Mouse (Mus musculus) CD4-positive, CD25-positive, alpha-beta regulatory T cell, adult 2 months (primary cell): Measurements from ENCODE around the gene Arhgap20.

Experiments used
- DNase-seq: peaks from one replicate; pipeline ENCODE4 v3.0.0-alpha.2; 2012; ENCODE audit warnings: low read depth, low spot score

Arhgap20 gene

DNA sequence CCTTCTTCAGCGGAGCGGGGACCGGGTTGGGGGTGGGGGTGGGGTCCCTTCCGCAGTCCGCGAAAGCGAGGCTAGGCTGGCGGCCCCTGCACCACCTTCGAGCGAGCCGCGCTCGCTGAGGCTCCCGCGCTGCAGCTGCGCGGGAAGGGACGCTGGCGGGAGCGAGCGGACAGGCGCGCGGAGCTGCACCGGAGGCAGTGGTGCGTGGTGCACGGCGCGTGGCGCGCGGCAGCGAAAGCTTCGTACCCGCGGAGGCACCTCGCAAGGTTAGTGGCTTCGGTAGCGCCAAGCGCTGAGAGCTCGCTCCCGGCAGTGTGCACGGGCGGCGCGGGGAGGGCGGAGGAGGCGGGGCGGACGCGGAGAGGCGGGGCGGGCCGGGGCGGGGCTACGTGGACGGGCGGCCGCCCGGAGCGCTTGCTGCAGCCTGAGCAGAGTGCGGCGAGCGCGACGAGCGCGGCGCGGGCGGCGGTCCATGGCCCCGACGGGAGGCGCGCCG lies at the start of gene Arhgap20:
TSS of gene Arhgap20 (plus strand) at position 417 of the 496 bp plus-strand sequence.
- peak; percentile 89 for DNase-seq

DNA sequence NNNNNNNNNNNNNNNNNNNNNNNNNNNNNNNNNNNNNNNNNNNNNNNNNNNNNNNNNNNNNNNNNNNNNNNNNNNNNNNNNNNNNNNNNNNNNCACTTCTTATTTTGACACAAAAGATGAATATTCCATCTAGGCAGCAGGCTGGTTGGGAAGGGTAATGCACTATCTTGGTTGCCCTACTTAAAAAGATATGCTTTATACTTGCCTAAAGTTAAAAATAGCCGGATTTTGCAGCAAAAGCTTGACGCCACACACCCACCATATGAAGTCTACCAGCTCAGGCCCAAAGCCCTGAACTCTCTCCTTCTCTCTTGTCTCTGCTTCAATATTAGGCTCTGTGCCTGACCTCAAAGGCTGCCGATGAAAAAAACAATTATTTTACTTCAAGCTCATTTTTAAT lies 46.3 kb upstream of the Arhgap20 start:
- DNase-seq = no peak

DNA sequence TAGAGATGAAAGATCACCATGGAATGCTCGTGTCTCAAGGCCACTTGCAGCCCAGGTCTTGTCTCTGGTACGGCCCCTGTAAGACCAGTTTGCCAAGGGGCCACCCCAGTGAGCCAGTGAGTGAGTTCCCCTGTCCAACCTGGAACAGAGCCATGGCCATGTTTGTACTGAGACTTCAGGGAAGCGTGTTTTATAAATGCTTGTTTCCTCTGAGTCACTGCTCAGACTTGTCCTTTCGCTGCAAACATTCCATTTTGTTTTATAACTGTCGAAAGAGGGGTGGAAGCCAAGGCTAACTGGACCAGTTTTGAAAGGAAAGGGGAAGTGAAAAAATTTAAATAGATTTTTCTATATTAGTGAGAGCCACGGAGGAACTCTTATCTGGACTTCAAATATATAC lies 37.2 kb upstream of the Arhgap20 start:
- no peak for DNase-seq

DNA sequence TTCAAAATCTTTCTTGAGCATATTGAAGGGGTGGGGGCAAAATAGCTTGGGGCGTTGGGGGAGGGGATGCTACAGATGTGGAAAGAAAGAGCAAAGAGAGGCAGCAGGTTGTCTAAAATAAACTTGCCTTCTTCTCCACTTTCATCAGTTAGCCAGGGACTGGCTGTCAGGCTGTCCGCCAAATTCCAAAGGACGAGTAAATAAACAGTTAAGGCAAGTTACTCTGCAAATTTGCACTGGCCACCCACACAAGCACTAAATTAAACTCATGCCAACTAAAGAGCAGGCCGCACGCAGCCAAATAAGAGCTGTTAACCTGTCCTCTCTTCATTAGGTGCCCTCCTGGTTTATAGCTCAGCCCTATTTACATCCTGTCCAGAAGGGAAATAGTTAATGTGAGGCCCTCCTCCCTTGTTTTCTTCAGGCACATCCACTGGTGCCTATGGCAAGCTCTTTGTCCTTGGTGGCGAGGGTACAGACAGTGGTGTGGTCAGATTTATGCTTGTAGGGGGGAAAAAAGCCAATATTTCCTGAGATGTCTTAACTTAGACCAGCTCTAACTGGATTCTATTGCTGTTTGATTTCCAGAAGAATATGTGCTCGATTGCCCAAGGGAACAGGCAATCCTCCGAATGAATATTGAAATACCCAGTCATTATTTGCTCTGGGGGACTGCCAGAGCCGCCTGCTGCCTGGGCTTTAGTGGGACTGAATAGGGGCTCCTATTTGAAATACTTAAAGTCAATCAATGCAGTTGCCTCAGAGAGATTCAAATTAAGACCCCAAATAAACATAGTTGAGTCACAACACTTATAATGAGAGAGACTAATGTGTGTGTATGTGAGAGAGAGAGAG lies 29.7 kb upstream of the Arhgap20 start:
- no peak for DNase-seq

DNA sequence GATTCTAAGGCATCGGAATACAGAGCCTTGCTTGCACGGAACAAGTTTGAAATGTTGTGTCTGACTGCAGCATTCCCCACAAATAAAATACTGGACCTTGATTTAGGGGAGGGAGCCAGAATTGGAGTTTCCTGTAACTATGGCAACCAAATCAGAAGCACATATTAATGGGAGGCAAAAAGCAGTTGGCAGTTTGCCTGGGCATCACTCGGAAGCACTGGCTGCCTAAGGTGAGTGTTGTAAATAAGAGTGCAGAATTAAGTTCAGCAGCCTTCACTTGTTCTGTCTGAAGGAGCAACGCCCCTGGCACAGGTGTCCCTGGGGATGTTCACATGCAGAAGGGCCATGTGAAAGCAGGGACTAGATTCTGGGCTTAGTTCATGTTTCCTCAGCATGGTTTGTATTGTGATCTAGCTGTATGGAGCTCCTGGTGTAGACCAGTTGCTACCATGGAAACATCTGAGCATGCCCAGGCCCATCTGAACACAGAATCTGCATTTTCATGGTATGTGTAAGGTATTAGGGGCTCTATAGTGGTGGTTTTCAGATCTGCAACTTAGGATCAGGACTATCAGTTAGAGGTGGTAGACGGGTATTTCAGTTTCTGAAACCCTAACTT lies 28.3 kb upstream of the Arhgap20 start:
- DNase-seq = no peak

DNA sequence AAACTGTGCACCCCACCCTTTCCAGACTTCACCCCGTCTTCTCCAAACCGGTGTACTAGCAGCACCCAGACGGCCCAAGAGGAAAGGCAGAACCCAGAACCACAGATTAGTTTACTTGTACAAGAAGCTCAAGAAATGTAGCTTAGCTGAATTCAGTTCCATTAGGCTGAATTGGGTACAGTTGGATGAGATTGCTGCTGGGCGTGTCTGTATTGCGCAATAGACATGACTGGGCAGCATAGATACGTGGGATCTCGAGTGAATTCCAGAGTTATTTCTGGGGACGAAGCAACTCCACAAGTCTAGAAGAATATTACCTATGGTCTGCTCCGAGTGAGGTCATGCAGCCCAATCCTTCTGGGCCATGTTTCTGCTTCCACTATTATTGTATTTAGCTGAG lies 26.8 kb upstream of the Arhgap20 start:
- no peak for DNase-seq

DNA sequence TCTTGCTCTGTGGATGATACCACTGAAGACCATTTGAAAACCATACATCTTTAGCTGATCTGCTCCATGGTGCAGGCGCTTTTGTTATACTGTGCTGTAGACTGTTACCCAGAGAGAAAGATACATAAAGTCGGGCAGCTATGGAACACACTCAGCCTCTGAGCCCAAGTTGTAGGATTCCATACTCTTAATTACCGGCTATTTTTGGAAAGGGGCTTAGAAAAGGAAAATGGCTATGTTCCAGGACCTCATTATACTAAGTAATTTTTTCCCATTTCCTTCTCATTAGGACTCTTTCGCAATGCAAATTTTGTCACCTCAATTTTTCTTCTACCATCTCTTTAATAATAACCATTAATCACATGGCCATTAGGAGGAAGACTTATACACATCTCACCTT lies 25.3 kb upstream of the Arhgap20 start:
- DNase-seq = no peak

DNA sequence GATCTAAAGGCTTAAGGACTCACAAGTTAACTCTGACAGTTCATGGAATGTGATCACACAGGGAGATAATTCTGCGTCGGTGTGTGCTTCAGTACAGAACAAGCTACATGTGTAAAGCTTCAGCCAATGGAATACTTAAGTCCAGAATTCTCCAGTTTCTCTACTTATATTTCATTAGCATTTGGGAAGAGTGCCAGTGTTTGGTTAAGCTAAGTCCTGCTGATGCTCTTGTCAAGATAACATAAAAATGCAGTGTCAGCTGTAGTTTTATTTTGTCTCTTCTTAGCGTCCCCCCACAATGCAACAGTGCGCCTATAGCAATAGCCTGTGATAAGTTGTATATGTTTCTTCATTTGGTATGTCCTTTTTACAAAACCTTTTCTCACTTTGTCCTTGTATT lies 15.0 kb upstream of the Arhgap20 start:
- no peak for DNase-seq

DNA sequence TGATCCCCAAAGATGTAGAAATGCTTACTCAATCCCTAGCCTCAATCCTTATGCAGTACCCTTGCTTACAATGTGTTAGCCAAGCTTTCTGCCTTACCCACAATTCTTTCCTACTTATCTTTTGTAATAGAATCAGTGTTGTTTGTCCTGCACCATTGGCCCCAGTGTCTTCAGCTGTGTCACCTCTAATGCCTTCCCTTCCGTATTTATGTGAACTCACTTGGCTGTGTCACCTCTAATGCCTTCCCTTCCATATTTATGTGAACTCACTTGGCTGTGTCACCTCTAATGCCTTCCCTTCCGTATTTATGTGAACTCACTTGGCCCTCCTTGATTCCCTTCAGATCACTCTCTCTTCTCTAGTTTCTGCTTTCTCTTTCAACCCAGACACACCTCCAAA lies 4.1 kb upstream of the Arhgap20 start:
- DNase-seq = no peak

DNA sequence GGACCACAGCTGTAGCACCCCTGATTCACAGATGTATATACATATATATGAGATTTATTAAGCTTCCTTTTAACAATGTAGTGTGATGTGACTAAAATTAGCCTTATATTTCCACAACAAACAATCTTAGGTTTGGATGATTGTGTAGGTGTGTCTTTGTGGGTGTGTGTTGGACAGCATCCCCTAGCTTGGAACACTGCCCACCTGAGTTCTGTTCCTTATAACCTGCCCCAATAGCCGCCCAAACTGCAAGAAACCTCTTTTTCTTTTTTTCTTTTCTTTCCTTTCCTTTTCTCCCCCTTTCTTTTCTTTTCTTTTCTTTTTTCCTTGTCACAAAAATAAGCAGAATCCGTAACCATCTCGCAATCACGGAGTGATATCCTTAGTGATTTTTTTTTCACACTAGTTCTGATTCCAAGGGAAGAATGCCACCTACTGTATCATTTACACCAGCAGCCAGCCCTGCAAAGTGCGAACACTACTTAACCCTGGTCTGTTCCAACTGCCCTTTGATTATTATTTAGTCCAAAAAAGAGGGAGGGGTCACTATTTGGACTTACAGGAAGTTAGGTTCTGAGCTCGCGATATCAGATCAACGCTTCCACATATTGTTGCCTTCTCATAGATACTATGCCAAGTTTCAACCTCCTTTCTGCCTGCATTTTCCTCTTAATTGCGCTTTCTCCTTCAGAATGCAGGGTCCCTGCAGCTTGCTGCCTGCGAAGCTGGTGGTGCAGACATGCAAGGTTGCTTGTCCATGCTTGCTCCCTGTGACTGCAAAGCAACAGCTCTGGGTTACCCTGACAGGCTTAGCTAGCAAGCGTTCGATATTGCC lies 879 bp upstream of the Arhgap20 start:
- DNase-seq = no peak

DNA sequence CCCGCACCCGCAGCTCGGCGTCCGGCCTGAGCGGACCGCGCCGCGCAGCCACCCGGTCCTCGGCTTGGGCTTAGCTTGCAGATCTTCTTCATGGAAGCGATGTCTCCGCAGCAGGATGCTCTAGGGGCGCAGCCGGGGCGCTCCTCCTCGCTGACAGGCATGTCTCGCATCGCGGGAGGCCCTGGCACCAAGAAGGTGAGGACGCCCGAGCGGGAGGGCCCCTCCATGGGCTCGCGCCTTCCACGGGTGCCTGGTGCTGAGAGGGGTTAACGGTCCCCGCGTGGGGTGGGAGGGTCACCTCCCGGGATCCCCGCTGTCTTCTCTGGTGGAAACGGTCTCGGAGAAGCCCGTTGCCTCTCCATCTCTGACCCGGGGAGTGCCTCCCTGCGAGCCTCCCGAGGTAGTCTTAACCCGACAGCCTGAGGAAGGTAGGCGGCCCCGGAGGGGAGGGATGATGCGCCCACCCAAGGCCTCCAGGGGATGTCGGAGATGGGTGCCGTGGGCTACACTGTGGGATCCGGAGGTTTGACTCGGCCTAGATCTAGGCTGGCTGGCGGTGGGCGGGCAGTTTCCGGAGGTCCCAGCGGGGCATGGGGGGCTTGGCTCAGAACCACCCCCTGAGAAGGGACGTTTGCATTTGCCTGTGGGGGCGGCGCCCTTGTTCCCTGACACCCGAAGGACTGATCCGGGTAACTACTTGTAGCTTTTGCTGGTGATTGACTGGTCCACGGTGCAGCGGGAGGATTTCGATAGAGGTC lies 459 bp downstream of the Arhgap20 start:
- peak; percentile 49 for DNase-seq

DNA sequence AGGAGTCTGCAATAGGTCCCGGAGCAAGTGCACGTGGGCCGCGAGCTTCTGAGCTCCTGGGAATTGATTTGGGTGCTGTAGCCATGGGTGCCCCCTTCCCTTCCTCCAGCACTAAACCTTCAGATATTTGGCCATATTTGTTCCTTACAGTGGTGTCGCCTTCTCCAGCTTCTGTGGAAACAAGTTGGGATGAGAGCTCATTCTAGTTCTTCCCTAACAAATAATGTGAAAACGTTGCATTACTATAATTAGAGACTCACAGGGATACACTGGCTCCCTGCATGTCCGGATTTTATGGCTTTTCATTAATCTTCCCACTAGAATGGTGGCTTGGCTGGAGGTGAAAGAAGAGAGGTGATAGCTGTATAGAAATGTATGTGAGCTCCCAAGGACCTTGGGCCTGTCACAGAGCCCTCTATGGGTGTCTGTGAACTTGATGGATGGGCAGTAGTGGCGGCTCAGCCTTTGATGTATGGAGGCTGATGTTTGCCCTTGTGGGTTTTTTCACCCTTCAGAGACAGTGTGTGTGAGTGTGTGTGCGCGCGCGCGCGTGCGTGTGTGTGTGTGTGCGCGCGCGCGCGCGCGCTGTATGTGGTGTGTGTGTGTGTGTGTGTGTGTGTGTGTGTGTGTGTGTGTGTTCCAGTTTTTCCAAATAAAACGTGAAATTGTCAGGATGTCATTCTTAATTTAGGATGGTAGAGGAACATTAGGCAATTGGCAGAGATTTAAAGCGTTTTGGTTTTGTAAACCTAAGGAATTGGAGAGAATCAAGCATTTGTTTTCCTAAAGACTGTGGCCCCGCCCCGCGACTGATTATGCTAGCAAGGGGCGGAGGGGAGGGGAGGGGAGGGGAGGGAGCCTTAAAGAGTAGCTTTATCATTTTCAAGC lies 1.3 kb downstream of the Arhgap20 start:
- DNase-seq = peak; percentile 68

DNA sequence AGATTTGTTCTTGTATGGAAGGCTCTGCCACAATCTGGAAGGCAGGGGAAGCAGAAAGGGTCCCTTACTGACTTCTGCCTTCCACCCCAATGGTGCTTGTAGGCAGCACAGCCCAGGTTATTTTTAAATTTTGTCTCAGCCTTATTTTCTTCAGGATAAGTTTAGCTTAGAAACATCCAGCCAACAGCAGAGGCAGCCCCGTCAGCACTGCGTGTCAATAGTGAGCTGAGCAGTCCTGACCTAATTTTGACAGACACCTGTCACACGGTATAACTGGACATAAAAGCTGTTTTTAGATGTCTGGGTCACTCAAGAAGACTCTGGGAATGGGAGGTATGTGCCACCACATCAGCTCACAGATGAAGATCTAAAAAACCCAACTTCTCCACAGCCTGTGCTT lies 9.1 kb downstream of the Arhgap20 start:
- no peak for DNase-seq

DNA sequence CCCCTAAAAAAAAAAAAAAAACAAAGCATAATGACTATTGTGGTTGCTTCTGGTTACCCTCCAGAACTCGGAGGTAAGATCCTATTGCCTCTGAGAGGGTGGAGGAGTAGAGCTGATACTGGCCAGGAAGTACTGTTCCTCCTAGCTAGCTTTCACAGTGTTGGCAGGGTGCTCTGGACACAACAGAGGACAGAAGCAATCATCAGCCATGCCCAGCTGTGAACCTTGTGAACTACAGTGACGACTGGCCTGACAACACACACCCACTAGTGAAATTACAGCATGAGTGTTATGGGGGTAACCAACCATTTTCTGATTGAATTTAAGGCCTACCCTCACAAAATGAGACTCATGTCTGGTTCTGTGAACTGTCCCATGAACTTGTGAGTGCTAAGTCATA lies 11.3 kb downstream of the Arhgap20 start:
- DNase-seq = no peak

DNA sequence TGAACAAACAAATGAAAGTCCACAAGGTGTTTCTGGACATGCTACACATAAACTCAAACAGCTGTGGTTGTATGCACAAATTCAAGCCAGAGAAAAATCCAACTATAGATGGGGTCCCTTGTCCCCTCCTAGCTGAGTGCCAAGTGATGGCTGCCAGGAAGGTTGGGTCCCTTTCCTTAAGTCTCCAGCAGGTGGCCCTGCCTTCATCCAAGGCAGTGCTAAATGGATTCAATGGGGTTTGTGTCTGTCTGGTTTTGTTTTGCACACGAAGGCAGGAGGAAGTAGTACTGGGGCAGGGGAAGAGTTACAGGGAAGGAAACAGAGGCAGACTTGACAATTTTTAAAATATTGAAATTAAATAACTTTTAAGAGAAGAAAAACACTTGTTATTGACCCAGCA lies 12.0 kb downstream of the Arhgap20 start:
- DNase-seq = peak; percentile 71

DNA sequence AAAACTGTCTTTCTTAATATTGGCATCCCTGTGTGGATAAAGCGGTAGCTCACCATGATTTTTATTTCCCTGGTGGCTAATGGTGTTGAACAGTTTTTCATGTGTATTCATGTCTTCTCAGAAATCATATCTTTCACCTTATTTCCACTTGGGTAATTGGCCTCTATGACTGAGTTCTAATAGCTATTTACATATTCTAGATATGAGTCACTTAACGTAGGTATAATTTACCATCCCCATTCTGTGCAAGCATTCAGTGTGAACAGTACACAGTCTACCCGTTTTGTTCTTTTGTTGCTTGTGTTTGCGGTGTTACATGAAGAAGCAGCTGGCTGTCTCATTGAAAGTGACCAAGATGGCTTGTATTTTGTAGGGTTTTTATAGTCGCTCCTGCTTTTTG lies 14.1 kb downstream of the Arhgap20 start:
- DNase-seq = peak; percentile 19

DNA sequence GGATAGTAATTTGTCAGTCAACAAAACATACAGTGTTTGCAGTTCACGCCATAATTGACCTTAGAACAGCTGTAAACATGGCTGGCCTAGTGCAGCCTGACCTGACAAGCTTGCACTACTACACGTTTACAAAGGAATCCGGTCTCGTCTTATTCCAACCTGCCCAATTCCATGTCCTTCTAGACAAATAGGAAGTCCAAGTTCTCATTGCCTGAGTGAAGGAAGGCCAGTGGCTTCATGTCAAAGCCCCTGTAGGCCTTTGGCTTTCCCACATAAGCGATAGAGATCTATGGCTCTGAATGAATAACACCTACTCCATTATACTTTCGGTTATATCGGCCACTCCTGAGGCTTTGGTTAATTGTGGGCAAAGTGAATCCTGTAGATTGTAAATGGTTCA lies 16.0 kb downstream of the Arhgap20 start:
- no peak for DNase-seq

DNA sequence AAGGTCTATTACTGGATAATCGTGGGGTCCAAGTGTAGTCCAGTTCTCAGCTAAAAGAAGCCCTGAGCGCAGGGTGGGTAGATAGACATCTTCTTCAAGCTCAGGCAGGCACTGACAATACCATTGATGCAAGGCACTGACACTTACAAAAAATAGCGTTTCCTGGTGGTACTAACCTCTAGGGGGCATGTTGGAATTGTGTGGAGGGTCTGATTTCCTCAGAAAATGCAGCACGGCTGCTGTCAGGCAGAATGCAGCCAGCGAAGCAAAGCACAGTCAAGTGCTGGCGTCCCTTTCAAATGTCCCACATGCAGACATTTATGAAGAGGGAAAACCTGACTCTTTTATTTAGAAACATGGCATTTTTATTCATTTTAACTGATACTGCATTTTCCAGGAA lies 22.2 kb downstream of the Arhgap20 start:
- no peak for DNase-seq

DNA sequence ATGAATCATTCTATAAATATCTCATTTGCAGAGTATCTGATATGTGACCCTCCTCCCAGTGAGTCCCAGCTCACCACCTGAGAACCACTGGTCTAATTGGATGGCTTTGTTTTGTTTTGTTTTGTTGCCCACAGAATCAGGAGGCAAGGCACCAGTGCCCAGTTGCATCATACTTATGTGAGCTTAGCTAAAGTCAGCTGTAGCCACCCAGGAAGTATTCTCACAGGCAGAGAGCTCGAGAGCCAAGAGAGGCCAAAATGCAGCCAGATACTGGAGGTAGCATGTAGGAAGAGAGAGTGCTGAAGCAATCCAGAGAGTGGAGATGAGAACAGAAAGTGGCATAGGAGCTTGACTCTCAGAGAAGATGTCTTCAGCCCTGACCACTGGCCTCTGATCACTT lies 23.3 kb downstream of the Arhgap20 start:
- no peak for DNase-seq

DNA sequence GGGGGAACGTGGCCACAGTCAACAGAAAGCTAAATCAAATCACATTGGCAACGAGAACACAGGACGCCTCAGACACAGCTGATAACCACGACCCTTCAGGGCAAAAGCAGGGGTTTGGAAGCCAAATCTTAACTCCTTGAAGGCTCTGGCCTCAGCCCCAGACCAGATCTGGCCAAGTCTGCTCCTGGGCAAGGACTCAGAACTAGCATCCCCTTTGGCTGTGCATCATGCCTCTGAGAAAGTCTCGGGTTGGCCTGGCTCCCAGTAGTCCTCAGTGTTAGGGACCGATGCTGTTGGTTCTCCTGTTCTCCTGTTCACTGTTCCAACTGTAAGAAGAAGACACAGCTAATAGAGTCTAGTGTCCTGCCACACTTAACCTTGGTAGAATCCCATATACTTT lies 30.1 kb downstream of the Arhgap20 start:
- DNase-seq = no peak

DNA sequence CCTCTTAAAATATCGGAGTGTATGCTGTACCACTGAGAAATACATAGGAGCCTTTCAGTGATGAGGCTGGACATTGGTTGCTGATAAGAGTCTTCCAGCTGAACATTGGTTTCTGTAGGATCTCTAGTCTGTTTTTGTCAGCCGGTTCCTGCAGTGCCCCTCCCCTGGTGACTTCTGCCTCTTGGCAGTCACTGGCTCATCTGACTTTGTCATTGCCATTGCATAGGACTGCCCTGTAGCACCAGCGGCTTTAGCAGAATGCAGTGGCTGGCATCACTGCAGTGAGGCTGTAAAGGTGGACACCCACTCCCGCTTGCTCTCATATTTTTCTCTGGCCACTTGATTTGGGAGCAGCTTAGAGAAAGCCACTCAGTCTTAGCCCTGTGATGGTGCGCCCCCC lies 33.1 kb downstream of the Arhgap20 start:
- no peak for DNase-seq
